Mouse (Mus musculus) E14TG2a.4 (cell line): Measurements from ENCODE around the gene Zbed6.

ENCODE experiments used
- CTCF ChIP-seq: conservative IDR thresholded peaks from 2 replicates; pipeline ENCODE4 v1.5.1; 2014; ENCODE audit warnings: low read length
- NANOG ChIP-seq: IDR thresholded peaks from 2 replicates; pipeline ENCODE4 v1.6.1; 2014; ENCODE audit warnings: borderline replicate concordance, low read length, mixed read lengths
- POU5F1 ChIP-seq: IDR thresholded peaks from 2 replicates; pipeline ENCODE4 v1.6.1; 2014; ENCODE audit warnings: low read length, borderline replicate concordance

- TF ChIP-seq CTCF (no peak), NANOG (no peak), POU5F1 (no peak)
Measured at GRCm38 (mm10) chr1:133693536-133694114, 32.9 kb upstream of the Zbed6 start.
